Mouse (Mus musculus) gastrocnemius, adult 18-20 months (tissue): ENCODE measurements around the gene Eps8. TPM values are rescaled to one million over a fixed set of nuclear protein-coding genes. Genes with fewer than 3 reads are reported as not detected.

Experiments used
- DNase-seq: peaks from one replicate; pipeline ENCODE4 v3.0.0; 2021; ENCODE audit warnings: low spot score
- long read RNA-seq, 2 experiments: library from polyadenylated mRNA; stranded (forward); transcript quantifications; one replicate each; pipeline ENCODE4 v2.0.0; 2021
- total RNA-seq, 2 experiments: library from RNA; stranded (reverse); gene quantifications; 2 replicates each; pipeline ENCODE4 v1.2.3; 2021

Gene Eps8
- 1 to 10 TPM; 3.7 to 4.8 TPM for total RNA-seq
- long read RNA-seq, experiment 1, full-length matches to known transcripts: 5 of 6 reads
- long read RNA-seq, experiment 1, partial matches to known transcripts: 0 of 6 reads
- long read RNA-seq, experiment 1, other reads (novel, unspliced or antisense): 1 of 6 reads
- long read RNA-seq, experiment 2, full-length matches to known transcripts: 1 of 2 reads
- long read RNA-seq, experiment 2, partial matches to known transcripts: 0 of 2 reads
- long read RNA-seq, experiment 2, other reads (novel, unspliced or antisense): 1 of 2 reads

DNA sequence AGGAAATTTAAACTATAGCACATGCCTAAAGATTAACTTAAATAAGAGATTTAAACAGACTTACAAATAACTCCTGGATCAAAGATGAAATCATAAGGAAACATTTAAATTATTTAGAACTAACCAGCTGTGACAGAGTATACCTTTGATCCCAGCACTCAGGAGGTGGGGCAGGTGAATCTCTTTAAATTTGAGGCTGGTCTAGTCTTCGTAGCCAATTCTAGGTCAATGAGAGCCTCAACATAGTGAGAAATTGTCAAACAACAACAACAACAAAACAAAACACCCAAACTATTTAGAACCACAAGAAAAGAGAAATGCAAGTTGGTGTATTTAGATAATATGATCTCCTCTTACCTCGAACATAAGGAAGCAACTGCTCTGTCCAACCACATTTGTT is at the start of gene Eps8:
Eps8 (minus strand) TSS at position 101 of the 400 bp plus-strand sequence.
- DNase-seq: no peak

DNA sequence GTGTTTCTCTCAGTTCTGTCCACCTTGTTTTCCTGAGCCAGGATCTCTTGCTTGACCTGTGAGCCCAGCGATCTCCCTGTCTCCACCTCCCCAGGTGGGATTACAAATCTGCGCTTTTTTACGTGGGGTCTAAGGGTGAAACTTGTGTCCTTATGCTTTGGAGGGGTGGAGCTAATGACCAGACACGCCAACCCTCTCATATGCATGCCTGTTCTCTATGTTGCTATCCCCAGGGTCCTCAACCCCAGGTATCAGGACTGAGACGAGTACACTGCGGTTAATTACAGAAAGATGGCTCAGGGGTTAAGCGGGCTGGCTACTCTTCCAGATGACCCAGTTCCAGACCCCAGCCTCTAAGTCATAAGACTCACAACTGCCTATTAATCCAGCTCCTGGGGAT is 48.8 kb upstream of the Eps8 start:
- no peak for DNase-seq

DNA sequence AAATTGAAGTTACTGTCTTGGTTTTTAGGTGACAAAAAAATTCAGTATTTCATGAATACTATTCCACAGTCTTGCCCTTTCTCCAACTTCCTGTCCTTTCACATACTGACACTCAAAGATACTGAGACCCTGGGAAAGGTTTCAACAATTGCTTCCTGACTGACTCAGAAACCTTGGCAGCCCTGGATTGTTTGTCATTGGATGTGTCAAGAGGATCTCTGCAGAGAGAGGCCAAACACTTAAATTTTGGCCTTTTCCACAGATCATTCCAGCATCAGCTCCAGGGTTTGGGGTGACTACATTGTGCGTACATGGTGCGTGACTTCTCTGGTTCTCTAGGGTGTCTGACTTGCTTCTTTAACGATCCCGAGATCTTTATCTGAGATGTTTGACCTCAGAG is 48.2 kb upstream of the Eps8 start:
- DNase-seq: peak; percentile 49

DNA sequence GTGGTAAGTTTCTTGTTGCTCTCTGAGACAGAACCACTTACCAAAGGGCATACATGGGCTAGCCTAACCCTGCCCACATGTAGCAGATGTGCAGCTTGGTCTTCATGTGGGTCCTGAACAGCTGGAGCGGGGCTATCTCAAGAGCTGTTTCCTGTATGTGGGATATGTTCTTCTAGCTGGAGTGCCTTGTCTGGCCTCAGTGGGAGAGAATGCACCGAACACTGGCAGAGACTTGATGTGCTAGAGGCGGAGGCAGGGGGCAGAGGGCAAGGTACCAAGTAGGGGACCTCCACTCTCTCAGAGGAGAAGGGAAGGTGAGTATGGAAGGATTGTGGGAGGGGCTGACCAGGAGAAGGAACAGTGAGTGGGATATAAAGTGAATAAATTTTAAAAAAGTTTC is 47.5 kb upstream of the Eps8 start:
- DNase-seq: no peak

DNA sequence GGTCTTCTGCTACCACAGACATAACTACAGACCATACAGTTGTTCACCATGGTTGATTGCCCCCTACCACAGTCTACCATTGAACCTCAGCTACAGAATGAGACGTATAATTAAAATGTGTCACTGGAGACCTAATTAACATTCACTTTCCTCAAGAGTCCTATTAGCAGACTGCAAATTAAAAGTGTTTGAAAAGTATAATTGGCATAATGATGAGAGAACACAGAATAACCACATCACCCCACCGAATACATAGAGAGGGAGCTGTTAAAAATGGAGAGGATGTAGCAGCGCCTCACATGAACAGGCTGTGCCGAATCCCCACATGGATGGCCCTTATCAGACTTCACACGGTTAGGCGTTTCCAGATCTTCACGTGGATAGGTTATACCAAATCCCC is 44.8 kb upstream of the Eps8 start:
- DNase-seq: no peak

DNA sequence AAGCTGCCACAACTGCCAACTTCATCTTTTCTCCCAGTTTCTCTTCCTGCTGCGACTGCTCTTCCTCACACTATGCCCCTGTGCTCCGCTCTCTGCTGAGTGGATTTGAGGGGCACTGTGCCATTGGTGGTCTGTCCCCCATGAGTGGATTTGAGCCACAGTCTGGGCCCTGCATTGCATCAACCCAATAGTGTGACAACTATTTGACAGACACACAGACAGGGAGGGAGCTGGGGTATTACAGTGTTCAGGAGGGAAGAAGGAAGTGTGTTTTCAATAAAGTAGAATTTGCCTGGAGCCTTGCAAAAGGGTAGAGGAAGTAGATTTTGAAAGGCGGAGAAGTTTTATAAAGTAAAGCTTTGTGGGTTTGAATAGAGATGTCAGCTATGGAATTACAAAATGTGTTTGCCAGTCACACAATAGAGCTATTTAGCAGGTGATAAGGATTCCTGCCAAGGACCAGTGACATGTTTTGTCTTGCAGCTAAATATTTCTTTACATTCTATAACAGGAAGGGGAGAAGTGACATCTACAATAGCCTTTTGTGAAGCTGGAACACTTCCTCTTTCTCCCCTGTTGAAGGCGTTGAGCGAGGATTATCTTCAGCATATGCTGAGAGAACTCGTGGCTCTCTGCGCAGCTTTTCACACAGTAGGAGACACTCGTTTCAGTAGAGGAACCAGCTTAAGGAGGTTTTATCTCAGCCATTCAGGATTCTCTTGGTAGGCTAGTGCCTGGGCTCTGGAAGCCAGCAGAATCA is 41.9 kb upstream of the Eps8 start:
- no peak for DNase-seq

DNA sequence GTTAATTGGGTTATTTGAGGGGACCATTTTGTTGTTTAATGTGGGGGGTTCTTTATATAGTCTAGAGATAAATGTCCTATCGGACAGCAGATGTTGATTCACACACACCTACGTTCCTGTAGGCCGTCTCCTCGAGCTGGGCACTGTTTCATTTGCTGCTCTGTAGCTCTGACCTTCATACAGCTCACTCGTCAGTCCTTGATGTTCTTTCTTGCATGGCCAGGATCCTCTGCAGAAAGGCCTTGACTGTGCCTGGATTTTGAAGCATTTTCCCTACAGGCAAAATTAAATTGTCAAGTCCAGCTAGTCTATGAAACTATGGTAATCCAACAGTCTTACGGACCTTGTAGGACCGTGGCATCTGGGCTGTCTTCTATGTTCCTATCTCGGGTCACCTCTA is 40.4 kb upstream of the Eps8 start:
- DNase-seq: no peak

DNA sequence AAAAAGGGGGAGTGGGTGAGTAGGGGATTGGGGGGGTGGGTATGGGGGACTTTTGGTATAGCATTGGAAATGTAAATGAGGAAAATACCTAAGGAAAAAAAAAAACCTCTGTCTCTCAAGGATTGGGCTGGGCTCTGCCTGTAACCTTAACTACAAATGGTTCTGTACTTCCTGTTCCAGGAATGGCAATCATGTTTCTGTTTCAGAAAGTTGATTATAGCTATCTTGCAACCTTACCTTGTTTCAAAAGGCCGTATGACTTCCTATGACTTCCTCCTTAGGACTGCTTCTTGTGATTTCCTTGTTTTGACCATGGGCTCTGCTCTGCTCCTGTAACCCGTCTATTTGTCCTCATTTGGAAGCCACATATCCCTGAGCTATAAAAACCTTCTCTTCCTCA is 39.6 kb upstream of the Eps8 start:
- no peak for DNase-seq

DNA sequence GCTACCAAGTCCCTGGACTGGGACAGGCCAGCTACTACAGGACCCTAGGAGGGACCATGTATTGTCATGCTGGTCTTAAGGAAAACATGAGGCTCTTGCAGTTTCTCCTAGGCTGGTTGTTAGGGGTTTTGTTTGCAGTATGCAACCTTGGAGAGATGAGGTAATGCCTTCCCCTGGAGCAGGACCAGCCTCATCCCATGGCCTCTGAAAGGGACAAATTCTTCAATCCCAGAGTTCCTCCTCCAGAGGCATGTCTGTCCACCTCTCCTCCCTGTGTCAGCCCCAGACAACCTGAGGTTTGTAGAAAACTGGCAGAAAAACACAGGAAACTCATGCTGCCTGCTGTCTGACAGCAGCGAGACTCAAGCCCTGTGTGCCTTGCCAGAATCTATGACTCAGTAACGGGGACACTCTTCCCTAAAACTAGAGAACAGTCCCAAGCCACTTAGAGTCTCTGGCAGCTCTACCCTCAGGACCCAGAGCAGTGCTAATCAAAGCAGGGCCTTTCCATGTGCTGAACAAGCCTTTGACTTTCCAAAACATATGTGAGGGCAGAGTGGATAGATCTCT is 36.0 kb upstream of the Eps8 start:
- DNase-seq: peak; percentile 43

DNA sequence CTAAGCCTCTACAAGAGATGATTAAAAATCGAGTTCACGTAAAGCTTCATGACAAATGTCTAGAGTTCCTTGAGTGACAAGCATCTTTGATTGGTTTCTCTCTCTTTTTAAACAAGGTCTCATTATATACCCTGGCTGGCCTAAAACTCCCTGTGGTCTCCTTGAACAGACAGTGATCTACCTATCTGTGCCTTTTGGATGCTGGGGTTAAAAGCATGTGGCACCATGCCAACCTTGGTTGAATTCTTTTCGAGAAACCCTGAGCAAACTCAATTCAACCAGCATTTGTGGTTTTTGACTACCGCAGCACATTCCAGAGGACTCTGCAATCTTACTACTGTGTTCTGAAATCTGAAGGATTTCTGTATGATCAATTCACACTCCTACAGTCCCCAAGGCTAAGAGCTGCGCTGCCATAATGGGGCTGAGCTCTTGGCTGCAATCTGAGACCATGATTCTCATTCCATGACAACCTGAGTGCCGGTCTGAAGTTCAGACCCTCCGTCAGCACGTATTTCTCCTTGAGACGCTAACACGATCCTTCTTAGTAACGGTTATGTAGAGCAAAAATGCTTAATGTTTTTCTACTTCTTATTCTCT is 33.9 kb upstream of the Eps8 start:
- DNase-seq: no peak

DNA sequence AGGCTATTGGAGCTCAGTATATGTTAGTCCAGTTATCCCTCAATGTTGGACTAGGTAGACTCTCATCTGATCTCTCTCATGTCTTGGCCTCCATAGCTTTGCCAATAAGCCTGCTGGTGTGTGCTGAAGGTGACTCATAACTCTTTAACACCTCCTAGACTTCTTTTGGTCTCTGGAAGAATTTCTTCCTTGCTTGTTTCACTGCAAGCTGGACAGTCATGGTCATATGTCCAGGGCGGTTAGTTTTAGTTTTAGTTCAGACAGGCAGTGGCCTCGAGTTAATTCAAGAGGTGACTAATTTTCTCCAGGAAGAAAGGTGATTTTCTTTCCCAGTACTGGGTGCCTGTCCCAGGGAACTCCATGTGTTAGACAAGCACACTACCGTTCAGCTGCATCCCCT is 33.4 kb upstream of the Eps8 start:
- DNase-seq: no peak

DNA sequence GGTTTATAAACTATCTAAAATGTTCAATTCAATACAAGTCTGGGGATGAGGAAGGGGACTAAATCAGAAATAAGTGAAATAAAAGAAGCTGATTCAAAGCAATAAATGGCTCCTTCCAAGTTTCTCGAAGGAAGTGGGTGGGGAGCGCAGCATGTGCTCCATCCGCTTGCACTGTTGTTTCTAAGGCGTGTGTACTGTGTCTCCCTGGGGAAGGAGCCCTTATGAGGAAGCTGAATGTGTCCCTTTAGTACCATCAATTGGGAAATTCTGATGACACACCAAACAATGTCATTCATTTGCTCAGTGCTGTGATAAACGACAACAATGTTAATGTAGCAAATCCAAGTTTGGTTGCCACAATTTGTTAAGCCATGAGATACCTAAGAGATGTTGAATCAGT is 33.0 kb upstream of the Eps8 start:
- DNase-seq: no peak

DNA sequence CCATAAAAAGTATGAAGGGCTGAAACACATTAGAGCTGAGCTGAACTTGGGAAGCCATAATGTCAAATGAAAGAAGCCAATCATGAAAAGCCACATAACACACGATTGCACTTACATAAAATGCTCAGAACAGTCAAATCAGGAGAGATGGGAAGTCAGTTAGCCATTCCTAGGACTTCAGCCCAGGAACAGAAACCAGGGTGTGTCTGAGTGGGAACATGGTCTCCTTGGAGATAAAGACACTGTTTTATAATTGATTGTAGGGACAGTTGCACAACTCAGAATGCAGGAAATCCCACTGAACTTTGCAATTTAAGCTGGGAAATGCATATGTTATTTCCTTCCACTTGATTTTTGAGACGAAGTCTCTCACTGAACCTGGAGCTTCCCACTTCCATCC is 28.0 kb upstream of the Eps8 start:
- DNase-seq: no peak

DNA sequence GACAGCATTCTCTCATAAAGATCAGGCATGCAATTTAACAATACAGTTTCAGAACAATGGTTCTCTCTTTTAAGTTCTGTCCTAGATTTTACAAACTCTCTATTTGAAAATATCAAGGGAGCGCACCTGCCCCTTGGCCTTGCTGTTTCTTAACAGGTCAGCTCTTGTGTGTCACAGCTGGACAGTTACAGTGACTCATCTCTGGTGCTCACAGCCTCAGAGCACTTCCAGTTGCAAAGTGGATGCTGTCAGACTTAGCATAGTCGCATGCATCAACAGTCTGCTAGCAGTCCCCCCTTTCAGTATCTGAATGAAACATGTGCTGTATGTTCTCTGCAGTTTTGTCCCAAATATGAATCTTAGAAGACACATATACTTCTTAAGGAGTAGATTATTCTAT is 26.3 kb upstream of the Eps8 start:
- no peak for DNase-seq

DNA sequence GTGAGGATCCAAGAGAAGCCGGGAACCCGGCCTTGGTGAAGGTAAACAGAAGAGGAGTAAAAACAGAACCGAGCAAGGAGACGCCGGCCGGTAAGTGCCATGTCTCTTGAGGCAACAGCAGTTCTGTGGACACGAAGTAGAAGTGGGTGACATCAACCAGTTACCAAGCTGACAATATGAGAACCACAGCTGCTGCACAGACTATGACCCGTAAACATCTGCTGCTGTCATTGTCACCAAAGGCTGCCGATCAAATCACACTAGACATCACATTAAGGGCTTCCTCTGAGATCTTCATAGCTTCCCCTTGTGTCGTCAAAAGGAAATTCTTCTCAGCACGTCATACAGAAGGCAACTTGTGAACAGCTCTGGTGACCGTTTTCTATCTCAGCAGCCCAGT is 21.9 kb upstream of the Eps8 start:
- no peak for DNase-seq

DNA sequence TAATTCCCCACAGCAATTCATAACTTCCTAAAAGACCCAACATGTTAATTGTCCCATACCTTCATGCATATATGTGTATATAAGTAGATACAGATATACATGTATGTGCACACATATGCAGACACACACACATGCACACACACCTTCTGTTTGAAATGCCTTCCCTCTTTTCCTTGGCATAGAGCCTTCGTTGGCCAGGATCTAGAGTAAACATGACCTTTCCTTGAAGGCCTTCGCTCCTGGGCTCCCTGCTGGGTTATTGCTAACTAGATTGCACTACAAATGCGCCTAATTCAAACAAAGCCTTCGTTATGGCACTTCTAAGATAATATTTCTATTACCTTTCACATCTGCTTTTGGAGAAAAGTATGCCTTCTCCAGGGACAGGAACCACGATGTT is 20.9 kb upstream of the Eps8 start:
- no peak for DNase-seq

DNA sequence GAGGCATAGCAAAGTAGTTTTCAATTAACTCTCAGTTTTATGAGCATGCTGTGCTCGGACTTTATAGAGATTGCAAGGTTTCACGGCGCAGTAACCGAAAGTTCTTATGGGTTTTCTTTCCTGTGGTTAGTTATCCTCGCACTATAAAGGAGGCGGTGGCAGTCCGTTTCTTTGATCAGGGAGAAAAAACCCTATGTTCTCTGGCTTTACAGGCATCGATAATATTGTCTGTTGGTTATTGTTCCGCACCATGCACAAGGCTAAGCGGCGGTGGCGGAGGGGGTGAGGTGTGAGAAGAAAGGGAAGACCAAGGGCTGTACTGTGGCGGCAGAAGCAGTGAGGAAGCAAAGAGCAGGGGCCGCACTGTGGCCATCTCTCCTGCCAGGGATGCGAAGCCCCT is 18.6 kb upstream of the Eps8 start:
- DNase-seq: no peak

DNA sequence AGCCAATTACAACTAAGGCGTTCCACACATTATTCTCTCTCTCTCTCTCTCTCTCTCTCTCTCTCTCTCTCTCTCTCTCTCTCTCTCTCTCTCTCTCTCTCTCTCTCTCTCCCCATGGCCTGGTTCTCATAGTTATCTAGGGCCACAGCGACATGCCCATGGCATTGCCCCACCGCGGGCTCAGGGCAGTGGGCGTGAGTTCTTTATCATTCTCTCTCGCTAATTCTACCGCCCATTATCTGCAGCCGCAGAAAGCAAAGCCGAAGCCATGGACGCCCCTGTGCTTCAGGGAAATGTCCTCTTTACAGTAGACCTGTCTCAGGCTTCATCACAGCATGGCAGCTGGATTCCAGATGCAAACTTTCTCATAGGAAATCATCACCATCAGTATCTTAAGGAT is 16.9 kb upstream of the Eps8 start:
- DNase-seq: no peak

DNA sequence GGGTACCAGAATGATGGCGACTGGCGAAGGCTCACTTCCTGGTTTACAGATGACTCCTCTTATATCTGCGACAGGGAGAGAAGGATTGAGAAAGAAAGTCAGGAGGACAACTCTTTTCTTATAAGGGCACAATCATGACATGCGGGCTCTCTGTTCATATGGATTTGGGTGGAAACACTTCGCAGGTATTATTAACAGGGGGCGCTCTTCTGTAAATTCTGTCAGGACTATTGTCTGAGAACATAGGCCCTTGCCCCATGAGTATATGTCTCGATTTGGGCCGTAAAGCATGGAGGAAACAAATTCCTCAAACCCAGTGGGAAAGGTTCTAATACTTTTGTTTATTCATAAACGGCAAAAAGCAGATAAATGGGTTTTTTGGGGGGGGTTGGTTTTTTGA is 16.1 kb upstream of the Eps8 start:
- no peak for DNase-seq

DNA sequence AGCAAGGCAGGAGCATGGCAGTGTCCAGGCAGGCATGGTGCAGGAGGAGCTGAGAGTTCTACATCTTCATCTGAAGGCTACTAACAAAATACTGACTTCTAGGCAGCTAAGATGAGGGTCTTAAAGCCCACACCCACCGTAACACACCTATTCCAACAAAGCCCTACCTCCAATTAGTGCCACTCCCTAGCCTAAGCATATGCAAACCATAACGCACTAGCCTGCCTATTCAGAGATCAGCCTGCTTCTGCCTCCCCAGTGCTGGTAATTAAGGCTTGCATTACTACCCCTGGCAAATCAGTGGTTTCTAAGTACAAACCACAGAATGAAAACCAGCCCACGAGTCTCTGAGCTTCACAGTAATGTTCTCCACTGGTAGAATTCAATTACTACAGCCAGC is 15.2 kb upstream of the Eps8 start:
- no peak for DNase-seq

DNA sequence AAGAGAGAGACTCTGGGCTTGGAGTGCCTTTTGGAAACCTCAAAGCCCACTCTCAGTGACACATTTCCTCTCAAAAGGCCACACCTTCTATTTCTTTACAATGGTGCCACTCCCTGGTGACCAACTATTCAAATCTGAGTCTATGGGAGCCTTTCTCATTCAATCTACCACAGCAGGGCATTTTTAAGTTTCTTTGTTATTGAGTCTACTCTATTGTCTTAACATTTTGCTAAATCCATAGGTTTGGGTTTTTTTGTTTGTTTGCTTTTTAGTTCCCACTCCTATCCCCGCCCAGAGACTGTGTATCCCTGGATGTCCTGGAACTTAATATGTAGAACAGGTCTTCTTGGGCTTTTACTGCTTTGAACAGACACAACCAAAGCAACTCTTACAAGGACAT is 14.8 kb upstream of the Eps8 start:
- DNase-seq: no peak

DNA sequence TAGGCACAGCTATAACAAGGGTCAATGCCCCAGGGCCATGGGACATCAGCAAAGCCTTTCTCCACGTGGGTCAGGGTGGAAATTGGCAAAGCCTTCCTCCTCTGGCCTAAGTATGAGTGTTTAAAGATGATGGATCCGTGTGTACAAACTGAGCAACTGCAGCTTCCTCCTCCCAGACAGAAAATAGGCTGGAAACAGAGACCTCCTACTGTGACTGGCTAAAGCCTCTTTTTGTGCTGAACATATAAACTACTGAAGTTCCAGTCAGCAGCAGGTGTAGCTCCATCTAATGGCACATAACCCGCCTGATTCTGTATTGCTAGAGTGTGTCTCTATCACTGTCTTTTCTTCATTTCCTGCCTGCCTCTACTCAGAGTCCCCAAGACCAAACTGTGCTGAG is 13.7 kb upstream of the Eps8 start:
- no peak for DNase-seq

DNA sequence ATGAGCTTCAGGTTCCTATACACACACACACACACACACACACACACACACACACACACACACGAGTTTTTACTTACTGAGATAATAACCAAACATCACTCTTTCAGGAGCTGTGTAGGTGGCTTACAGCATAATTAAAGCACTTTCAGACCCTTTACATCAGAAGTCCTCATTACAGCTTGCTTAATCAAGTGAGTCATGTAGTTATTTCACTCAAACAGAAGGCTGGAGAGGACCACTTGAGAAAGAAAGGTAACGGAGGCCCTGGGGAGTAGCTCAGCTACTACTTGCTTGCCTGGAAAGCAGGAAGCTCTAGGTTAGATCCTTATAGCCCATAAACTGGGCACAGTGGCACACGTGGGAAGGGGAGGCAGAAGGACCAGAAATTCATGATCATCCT is 13.0 kb upstream of the Eps8 start:
- no peak for DNase-seq
